Mouse (Mus musculus) heart, embryonic 15.5 days (tissue): ENCODE measurements around the gene Sytl4. TPM values are rescaled to one million over a fixed set of nuclear protein-coding genes. Genes with fewer than 3 reads are reported as not detected.

ENCODE experiments used
- ATAC-seq: fragments of 200-750 bp; cut with Nextera tagmentation; replicated peaks from 2 replicates; pipeline ENCODE4 v1.8.0; 2017; ENCODE audit warnings: low read depth, moderate TSS enrichment; ENCODE audit not compliant: insufficient number of reproducible peaks, insufficient read depth, low FRiP score
- H3K27ac ChIP-seq: fragments of 300-500 bp; sonication (generic); 2 replicates; pipeline ENCODE4 v1.5.1; 2015; ENCODE audit warnings: mild to moderate bottlenecking, inconsistent platforms
- H3K27me3 ChIP-seq: fragments of 300-500 bp; sonication (generic); 2 replicates; pipeline ENCODE4 v1.6.1; 2015; ENCODE audit warnings: inconsistent platforms
- H3K36me3 ChIP-seq: fragments of 300-500 bp; sonication (generic); 2 replicates; pipeline ENCODE4 v1.6.1; 2015; ENCODE audit warnings: mild to moderate bottlenecking, inconsistent platforms
- H3K4me1 ChIP-seq: fragments of 300-500 bp; sonication (generic); replicated peaks from 2 replicates; pipeline ENCODE4 v1.6.1; 2015; ENCODE audit warnings: inconsistent platforms
- H3K4me2 ChIP-seq: fragments of 300-500 bp; sonication (generic); 2 replicates; pipeline ENCODE4 v1.6.1; 2015; ENCODE audit warnings: inconsistent platforms, mild to moderate bottlenecking, moderate library complexity
- H3K4me3 ChIP-seq: fragments of 300-500 bp; sonication (generic); 2 replicates; pipeline ENCODE4 v1.5.1; 2015; ENCODE audit warnings: mild to moderate bottlenecking, inconsistent platforms
- H3K9ac ChIP-seq: fragments of 300-500 bp; sonication (generic); 2 replicates; pipeline ENCODE4 v1.6.1; 2015; ENCODE audit warnings: mild to moderate bottlenecking, inconsistent platforms
- H3K9me3 ChIP-seq: fragments of 300-500 bp; sonication (generic); replicated peaks from 2 replicates; pipeline ENCODE4 v1.6.1; 2016; ENCODE audit warnings: inconsistent platforms
- WGBS: fragments of 180-500 bp; shearing (Covaris S2); methylation state at CpG from one replicate; pipeline ENCODE4 v1.1.7; 2015; ENCODE audit warnings: mixed read lengths; 5-methylcytosine and 5-hydroxymethylcytosine counted together
- polyA plus RNA-seq: library from polyadenylated mRNA; unstranded; fragments of >200 nt; fragmentation: Nextera tagmentation; extraction: Ambion mirVana; gene quantifications from 2 replicates; pipeline ENCODE4 v1.2.1, GENCODE M21; 2015

Sytl4 gene
- polyA plus RNA-seq, 1 experiment from 2014 or later = 2.2 TPM

DNA sequence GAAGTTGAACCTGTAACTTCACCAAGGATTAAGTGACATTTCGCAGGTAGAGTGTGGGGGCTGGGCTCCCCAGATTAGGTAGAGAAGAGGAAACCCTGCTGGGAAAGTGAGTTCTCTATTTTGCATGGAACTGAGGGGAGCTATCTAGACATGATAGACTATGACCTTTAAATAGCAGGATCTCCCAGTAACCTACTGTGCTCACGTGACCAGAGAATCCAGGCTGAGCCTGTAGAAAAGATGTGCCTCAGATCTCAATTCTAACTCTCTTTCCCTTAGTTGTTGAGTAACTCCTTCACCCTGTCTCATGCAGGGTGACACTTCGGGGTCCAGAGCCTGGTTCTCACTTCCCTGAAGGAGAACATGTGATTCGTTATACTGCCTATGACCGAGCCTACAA lies 54.9 kb downstream of the Sytl4 start:
- no peak for ATAC-seq
- Histone ChIP-seq H3K9ac (no peak overlapping the region), H3K27ac (no peak overlapping the region), H3K4me3 (no peak overlapping the region), H3K36me3 (no peaks in the 10 kb centered on the region), H3K27me3 (no peaks in the 10 kb centered on the region), H3K4me2 (no peak overlapping the region), H3K9me3 (no peaks in the 10 kb centered on the region), H3K4me1 (no peaks in the 10 kb centered on the region)
- WGBS = 69% methylated on average over 5 of the region's 5 CpGs

DNA sequence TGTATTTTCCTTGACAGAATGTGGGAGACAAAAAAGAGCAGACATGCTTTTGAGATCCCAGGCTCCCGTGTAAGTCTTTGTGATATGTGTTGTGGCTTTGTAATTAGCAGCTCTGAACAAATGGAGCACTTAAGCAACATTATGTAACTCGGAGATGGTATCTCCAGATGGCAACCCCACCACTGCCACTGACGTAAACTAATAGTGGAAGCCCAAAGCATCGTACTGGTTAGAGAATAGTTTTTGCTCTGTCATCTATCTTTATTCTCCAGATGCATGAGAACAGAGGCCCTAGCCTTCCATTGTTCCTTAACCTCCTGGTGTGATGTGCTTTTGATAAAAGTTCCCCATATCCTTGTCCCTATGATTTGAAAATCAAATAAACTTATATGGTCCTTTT lies 60.4 kb downstream of the Sytl4 start:
- H3K4me3 ChIP-seq = no peak overlapping the region
- ATAC-seq = no peak
- 50% methylated on average over 4 of the region's 4 CpGs for WGBS

DNA sequence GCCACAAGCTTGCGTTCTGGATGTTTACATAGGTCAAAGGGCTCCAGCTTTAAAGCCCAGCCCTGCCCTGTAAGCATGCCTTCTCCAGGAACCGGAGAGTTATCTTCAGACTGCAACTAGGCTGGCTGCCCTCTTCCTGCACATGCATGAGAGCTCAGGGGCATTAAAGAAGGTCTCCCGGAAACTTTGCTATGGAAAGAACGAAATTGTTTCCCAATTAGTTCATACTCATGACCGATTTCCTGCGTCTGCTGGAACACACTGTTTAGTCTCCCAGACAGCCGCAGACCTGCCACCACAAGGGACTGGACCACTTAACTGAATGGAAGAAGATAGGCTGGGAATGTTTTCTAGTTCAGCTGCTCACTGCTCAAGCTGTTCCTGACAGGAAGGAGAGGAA lies 67.4 kb downstream of the Sytl4 start:
- no peak overlapping the region for H3K4me2 ChIP-seq
- H3K36me3 ChIP-seq = no peaks in the 10 kb centered on the region
- no peaks in the 10 kb centered on the region for H3K9me3 ChIP-seq
- H3K4me3 ChIP-seq = no peak overlapping the region
- ATAC-seq = peak; percentile 75; the same call in 1 of the 2 replicates
- H3K4me1 ChIP-seq = 0 out of 2 replicates have a peak, but pooled peaks cover 8% of the 10 kb centered on the region
- no peak overlapping the region for H3K9ac ChIP-seq
- no peaks in the 10 kb centered on the region for H3K27me3 ChIP-seq
- H3K27ac ChIP-seq = peak overlapping the region; percentile 41
- WGBS = 30% methylated on average over 7 of the region's 7 CpGs

More for the DNA sequence above, 60.4 kb downstream of the Sytl4 start:
- Histone ChIP-seq H3K4me2 (no peak overlapping the region), H3K4me1 (no peaks in the 10 kb centered on the region), H3K9me3 (no peaks in the 10 kb centered on the region), H3K36me3 (no peaks in the 10 kb centered on the region), H3K9ac (no peak overlapping the region), H3K27me3 (no peaks in the 10 kb centered on the region), H3K27ac (no peak overlapping the region)

DNA sequence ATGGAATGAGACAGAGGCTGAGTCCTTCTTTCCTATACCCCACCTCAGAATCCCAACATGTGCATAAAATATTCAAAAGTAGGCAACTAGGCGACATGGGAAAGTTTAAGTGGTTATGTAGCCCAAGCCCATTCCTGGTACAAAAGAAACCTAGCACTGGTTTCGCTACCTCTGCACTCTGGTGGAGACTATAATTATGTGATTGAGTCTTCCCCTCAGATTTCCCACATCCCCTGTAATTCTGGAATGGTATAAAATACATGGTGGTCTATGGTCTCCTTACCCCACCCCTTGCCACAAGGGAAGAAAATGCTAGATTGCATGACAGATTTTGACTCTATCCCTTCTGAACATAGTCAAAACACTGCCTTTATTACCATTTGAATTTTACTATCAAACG lies 68.6 kb downstream of the Sytl4 start:
- Histone ChIP-seq H3K4me3 (no peak overlapping the region), H3K4me2 (no peak overlapping the region), H3K36me3 (no peaks in the 10 kb centered on the region), H3K9ac (no peak overlapping the region), H3K27me3 (no peaks in the 10 kb centered on the region), H3K4me1 (0 out of 2 replicates have a peak, but pooled peaks cover 8% of the 10 kb centered on the region), H3K27ac (no peak overlapping the region), H3K9me3 (no peaks in the 10 kb centered on the region)
- ATAC-seq = no peak
- WGBS = 76% methylated on average over 3 of the region's 3 CpGs

DNA sequence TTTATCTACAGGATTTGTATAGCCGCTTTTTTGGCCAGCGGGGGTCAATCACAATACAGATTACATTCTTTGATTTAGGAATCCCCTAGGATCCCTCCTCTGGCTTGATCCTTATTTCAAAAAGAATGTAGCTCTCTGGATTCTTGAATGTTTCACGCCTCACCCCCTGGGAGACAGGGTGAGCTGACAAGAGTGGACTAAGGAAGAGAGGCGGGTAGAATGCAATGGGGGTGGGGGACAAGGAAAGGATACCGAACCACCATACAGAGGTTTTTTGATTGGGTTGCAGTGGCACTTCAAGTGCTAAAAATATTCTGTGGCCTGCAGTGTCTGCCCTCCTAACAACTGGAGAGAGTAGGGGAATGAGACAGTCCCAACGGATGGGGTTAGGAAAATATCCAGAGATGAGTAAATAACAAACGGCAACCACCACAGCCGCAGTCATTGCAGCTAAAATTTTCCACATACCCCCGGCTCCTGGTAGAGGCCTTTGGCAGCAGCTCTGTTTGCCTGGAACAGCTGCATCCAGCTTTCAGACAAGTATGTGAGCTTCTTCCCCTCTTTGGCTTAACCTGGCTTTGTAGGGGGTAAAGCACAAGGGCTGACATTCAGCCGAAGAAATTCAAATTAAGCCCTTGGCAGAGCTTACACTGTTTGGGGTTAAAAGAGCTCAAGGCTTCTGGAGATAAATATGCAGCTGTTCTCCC lies 70.1 kb downstream of the Sytl4 start:
- no peak overlapping the region for H3K4me3 ChIP-seq
- H3K4me1 ChIP-seq = 0 out of 2 replicates have a peak, but pooled peaks cover 8% of the 10 kb centered on the region
- no peaks in the 10 kb centered on the region for H3K27me3 ChIP-seq
- H3K36me3 ChIP-seq = no peaks in the 10 kb centered on the region
- ATAC-seq = no peak
- H3K27ac ChIP-seq = peak overlapping the region; percentile 58
- 27% methylated on average over 10 of the region's 10 CpGs for WGBS
- no peaks in the 10 kb centered on the region for H3K9me3 ChIP-seq
- H3K4me2 ChIP-seq = 0 out of 2 replicates have a peak overlapping the region, but pooled peaks have one; percentile 25
- no peak overlapping the region for H3K9ac ChIP-seq

DNA sequence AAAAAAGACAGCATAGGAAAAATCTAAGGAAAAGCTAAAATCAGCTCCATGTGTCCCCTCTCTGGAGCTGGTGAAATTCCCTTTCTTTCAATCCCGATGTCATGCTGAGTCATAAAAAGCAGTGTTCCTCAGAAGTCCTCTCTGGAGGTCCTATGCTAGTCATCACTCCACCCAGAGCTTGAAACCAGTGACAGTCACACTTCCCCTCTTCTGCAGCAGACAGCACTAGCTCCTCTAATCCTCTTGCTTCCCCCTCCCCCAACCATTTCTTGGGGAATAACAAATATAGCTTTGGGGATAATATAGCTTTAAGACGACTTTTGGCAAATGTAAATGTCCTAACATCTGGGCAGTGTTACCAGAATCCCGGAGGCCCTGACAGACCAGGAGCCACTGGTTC lies 73.4 kb downstream of the Sytl4 start, which contains the start of gene Srpx2:
TSS of gene Srpx2 (plus strand) at position 166 of the 400 bp plus-strand sequence.
- WGBS = 15% methylated on average over 3 of the region's 3 CpGs
- Histone ChIP-seq H3K9ac (no peak within 1 kb of the TSS), H3K27ac (no peak within 1 kb of the TSS), H3K4me3 (0 out of 2 replicates have a peak within 1 kb of the TSS, but pooled peaks have one; percentile 5), H3K36me3 (no peaks in the 10 kb centered on the region), H3K4me2 (no peak within 1 kb of the TSS; the same call in 1 of the 2 replicates), H3K4me1 (0 out of 2 replicates have a peak, but pooled peaks cover 5% of the 10 kb centered on the region), H3K27me3 (no peaks in the 10 kb centered on the region), H3K9me3 (no peaks in the 10 kb centered on the region)
- ATAC-seq = no peak

DNA sequence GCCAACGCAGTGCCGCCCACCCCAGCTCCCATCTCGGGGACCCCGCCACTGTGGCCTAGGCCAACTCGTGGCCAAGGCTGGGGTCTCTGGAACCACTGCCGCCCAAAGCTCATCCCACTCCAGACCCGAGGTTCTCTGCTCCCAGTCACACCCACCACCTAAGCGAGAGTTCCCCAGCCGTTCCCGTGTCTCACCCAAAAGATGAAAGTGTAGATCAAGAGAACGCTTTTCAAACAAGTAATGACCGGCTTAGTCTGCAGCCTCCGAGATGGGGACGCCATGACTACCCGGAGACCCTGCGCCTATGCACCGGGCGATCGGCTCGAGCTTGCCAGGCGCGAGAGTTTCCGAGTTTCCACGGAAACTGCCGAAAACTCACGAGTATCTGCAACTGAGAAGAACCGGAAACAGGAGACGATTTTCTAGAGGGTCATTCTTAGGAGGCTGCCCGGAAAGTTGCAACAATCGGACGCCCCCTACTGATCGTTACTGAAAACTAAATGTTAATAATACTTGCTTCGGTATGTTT lies 83.5 kb downstream of the Sytl4 start, which contains the start of gene Tspan6:
TSS of gene Tspan6 (minus strand) at position 416 of the 529 bp plus-strand sequence.
- peak; percentile 75 for ATAC-seq
- Histone ChIP-seq H3K9me3 (no peaks in the 10 kb centered on the region), H3K27ac (peak within 1 kb of the TSS; percentile 31; the same call in 1 of the 2 replicates), H3K4me2 (peak within 1 kb of the TSS; percentile 66), H3K4me3 (peak within 1 kb of the TSS; percentile 61), H3K36me3 (no peaks in the 10 kb centered on the region), H3K4me1 (no peaks in the 10 kb centered on the region), H3K27me3 (no peaks in the 10 kb centered on the region), H3K9ac (peak within 1 kb of the TSS; percentile 62)
- 25% methylated on average over 33 of the region's 33 CpGs for WGBS

DNA sequence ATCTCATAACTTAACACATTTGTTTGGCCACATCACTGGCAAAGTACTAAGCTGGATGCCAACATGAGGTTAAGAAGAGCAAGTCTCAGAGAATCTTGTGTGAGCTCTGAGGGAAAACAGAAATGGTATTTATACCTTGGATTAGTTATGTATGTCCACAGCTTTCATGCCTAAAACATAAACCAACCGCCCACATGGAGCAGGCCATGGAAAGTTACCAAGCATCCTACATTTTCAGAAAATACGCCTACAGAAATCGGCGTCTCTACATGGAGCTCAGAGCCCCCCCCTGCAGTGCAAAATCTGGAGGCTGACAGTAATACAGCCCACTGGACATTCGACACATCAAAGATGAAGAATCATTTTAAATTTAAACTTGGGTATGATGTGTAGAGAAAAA lies 93.5 kb downstream of the Sytl4 start:
- Histone ChIP-seq H3K27me3 (no peaks in the 10 kb centered on the region), H3K9ac (no peak overlapping the region), H3K36me3 (no peaks in the 10 kb centered on the region; the same call in 1 of the 2 replicates), H3K4me3 (no peak overlapping the region), H3K27ac (no peak overlapping the region), H3K4me2 (no peak overlapping the region), H3K4me1 (no peaks in the 10 kb centered on the region), H3K9me3 (no peaks in the 10 kb centered on the region)
- WGBS = 80% methylated on average over 5 of the region's 5 CpGs
- ATAC-seq = no peak

DNA sequence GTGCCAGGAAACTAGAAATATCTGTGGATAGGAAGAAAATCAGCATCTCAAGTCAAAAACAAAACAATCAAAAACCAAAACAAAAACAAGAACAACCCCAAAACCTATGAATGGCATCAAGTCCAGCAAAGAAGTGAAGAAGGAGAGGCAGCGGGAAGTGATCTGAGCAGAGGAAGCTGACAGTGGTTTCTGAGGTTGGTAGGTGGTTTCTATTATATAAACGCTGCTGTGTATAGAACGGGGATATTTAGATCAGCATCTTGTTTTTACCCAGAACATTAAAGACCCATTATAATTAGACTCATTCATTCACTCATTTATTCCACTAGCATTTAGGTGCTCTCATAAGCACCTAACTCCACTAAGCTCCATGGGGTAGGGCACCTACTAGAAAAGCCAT lies 94.3 kb downstream of the Sytl4 start:
- no peaks in the 10 kb centered on the region for H3K4me1 ChIP-seq
- no peaks in the 10 kb centered on the region; the same call in 1 of the 2 replicates for H3K36me3 ChIP-seq
- no peak overlapping the region for H3K9ac ChIP-seq
- no peak for ATAC-seq
- 83% methylated on average over 3 of the region's 3 CpGs for WGBS
- no peak overlapping the region for H3K4me3 ChIP-seq
- no peaks in the 10 kb centered on the region for H3K9me3 ChIP-seq
- no peak overlapping the region for H3K27ac ChIP-seq
- no peak overlapping the region for H3K4me2 ChIP-seq
- no peaks in the 10 kb centered on the region for H3K27me3 ChIP-seq
